Mouse (Mus musculus) spleen, adult 2 months (tissue): ENCODE measurements around the gene Kat6b. TPM values are rescaled to one million over a fixed set of nuclear protein-coding genes. Genes with fewer than 3 reads are reported as not detected.

Source experiments
- DNase-seq, 2 experiments: peaks; one replicate each; pipeline versions ENCODE4 v3.0.0 to v3.0.0-alpha.2; 2012 to 2021; ENCODE audit warnings: low spot score in 2 of 2, low read depth in 1 of 2
- H3K27ac ChIP-seq: fragments of 200-500 bp; 2 replicates; pipeline ENCODE4 v1.5.1; 2012; ENCODE audit warnings: low read length, inconsistent platforms; ENCODE audit not compliant: insufficient read depth
- H3K27me3 ChIP-seq: fragments of 200-500 bp; 2 replicates; pipeline ENCODE4 v1.6.1; 2012; ENCODE audit warnings: mild to moderate bottlenecking, moderate library complexity, low read length, inconsistent platforms; ENCODE audit not compliant: control insufficient read depth, insufficient read depth
- H3K36me3 ChIP-seq: fragments of 200-500 bp; 2 replicates; pipeline ENCODE4 v1.6.1; 2012; ENCODE audit warnings: mild to moderate bottlenecking, low read length, inconsistent platforms; ENCODE audit not compliant: control insufficient read depth, insufficient read depth
- H3K4me1 ChIP-seq: fragments of 200-500 bp; 2 replicates; pipeline ENCODE4 v1.6.1; 2011; ENCODE audit warnings: inconsistent platforms; ENCODE audit not compliant: control insufficient read depth, insufficient read depth, insufficient read length
- H3K4me3 ChIP-seq: fragments of 200-500 bp; 2 replicates; pipeline ENCODE4 v1.5.1; 2011; ENCODE audit warnings: mild to moderate bottlenecking, inconsistent platforms; ENCODE audit not compliant: insufficient read depth, insufficient read length; ENCODE audit errors: extremely low read depth
- CTCF ChIP-seq: fragments of 200-500 bp; IDR thresholded peaks from 2 replicates; pipeline ENCODE4 v1.5.1; 2011; ENCODE audit warnings: mild to moderate bottlenecking, inconsistent platforms; ENCODE audit not compliant: insufficient read depth, insufficient read length, insufficient replicate concordance; ENCODE audit errors: extremely low read depth
- POLR2A ChIP-seq: fragments of 200-500 bp; IDR thresholded peaks from 2 replicates; pipeline ENCODE4 v1.6.1; 2011; ENCODE audit warnings: low read depth, low read length, inconsistent platforms
- WGBS: fragments of 180-500 bp; shearing (Covaris S2); methylation state at CpG from one replicate; pipeline ENCODE4 v1.1.7; 2018; 5-methylcytosine and 5-hydroxymethylcytosine counted together
- polyA plus RNA-seq: library from polyadenylated mRNA; depleted of rRNA; stranded (reverse); fragments of >200 nt; gene quantifications from 2 replicates; pipeline ENCODE4 v1.2.3, GENCODE M21; 2012

The Kat6b gene
- polyA plus RNA-seq, 1 experiment = 6.1 TPM

DNA sequence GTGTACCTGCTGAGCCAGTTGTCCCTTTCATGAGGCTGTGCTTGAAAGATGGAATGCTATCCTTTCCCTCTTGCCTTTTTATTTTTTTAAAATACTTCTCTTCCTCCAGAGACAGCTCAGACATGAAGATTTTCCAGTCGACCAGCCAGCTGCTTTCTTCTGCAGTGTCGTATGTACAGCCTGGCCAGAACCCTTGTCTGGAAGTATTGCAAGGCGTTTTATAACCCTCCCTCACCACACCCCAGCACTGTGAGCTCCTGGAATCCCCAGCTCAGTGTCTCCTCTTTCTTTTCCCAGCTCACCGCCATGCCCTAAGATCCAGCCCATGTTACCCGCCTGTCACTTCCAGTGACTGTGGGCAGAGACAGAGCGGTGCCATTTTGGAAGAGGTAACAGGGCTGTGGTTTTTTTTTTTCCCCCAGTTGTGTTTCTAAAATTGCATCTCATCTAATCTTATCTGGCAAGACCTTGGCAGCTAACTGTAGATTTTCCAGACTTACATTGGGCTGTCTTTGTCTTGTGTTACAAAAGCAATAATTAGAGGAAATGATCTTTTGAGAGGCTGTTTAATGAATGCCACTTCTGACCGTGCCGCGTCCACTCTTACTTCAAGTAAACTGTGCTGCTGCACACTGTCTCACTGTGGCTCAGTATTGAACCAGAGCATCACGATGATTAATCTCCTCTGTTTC is 77.4 kb downstream of the Kat6b start:
- no peak for DNase-seq
- WGBS = 74% methylated on average over 10 of the region's 10 CpGs
- TF ChIP-seq POLR2A (no peak), CTCF (no peak)
- Histone ChIP-seq H3K27me3 (no peaks in the 10 kb centered on the region), H3K27ac (no peak overlapping the region), H3K4me1 (no peaks in the 10 kb centered on the region), H3K36me3 (no peaks in the 10 kb centered on the region), H3K4me3 (no peak overlapping the region)

DNA sequence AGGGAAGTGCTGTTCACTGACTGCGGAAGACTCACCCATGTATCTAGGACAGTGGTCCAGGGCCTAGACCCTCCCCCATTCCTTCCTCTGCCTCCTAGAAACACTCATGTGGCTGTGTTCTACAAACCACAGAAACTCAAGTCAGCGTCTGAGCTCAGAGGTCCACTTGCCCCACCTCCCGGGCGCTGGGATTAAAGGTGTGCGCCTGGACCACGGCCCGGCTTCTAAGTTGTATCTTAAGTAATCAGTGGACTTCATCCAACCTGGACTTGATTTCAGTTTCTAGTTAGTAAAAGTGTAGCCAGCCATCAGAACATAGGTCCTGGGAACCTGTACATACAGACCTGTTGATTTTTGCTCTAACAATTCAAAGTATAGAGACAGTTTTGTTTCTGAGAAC is 78.2 kb downstream of the Kat6b start:
- Histone ChIP-seq H3K27ac (no peak overlapping the region), H3K4me3 (no peak overlapping the region), H3K36me3 (no peaks in the 10 kb centered on the region), H3K4me1 (no peaks in the 10 kb centered on the region), H3K27me3 (no peaks in the 10 kb centered on the region)
- 73% methylated on average over 7 of the region's 7 CpGs for WGBS
- no peak for TF ChIP-seq POLR2A
- no peak for TF ChIP-seq CTCF
- no peak for DNase-seq

DNA sequence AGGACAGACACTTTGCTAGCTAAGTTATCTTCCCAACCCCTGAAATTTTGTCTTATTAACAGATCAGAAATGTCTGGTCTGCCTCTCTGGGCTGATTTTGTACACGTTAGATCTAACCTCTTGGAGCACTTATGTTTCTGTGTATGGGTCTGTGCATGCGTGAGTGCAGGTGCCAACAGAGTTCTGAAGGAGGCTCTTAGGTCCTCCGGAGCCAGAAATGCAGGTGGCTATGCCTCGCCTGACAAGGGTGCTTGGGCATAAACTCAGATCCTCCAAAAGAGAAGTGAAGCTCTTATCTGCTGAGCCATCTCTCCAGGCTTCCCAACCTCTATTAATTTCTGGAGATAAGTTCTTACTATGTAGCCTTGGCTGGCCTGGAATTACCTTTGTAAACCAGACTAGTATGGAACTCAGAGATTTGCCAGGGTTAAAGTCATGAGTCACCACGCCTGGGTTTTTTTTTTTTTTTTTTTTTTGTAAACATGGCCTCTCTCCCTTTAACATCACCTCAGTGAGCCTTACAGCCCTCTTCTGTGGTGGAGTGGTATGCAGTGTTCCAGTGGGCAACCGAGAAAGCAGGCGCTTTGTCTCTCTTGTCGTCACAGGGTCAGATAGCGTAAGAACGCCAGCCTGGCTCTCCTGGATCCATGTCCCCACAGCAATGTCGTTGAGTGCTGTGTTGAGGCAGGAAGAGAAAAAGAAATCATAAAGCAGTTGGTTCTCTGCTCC is 79.4 kb downstream of the Kat6b start:
- no peak for TF ChIP-seq CTCF
- no peak for TF ChIP-seq POLR2A
- no peaks in the 10 kb centered on the region for H3K36me3 ChIP-seq
- no peaks in the 10 kb centered on the region for H3K4me1 ChIP-seq
- H3K27me3 ChIP-seq = no peaks in the 10 kb centered on the region
- DNase-seq = no peak
- no peak overlapping the region for H3K4me3 ChIP-seq
- 88% methylated on average over 11 of the region's 11 CpGs for WGBS
- no peak overlapping the region for H3K27ac ChIP-seq

DNA sequence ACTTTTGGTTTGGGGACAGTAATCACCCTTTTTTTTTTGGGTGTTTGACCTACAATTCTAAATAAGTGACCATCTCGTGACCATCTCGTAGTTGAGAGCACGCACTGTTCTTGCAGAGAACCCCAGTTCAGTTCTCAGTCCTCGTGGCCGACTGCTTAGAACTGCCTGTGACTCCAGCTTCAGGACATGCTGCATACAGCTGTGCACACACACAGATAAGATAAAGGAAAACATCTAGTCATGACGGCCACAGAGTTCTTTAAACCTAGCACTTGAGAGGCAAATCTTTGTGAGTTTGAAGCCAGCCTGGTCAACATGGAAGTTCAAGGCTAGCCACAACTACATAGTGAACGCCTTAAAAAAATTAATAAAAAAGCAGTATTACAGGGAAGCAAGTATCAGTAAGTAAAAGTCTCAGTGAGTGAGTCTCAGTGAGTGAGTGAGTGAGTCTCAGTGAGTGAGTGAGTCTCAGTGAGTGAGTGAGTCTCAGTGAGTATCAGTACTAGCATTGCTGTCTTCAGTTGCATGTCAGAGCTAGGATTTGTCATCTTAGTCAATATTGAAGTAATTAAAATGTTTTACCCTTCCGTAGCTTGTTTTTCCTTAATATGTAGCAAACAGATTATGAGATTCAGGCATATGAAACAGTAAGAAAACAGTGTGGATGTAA is 80.3 kb downstream of the Kat6b start:
- DNase-seq = no peak
- WGBS = 74% methylated on average over 8 of the region's 8 CpGs
- TF ChIP-seq CTCF = no peak

DNA sequence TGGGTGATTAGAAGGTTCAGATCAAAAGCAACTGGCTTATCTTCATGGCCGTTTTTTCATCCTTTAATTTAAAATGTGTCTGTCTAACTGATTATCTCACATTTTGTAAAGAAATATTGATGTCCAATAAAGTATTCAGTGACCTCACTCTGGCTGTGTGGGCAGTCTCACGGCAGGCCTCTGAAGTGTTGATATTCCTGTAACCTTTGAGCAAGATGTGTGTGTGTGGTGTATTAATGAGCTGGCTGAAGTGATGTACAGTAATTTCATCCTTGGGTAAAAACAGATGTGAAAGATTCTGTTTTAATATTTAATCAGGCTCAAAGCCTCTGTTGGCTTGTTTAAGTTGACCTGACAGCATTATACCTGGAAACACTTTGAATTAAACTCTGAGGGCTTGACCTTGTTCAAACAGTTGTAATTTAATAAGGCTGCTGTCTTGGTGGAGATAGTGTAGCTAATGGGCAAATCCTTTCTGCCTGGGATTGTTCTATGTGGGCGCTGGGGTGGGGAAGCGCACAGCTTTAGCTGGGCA is 82.4 kb downstream of the Kat6b start:
- 94% methylated on average over 4 of the region's 4 CpGs for WGBS
- TF ChIP-seq POLR2A (no peak), CTCF (no peak)
- H3K4me1 ChIP-seq = no peaks in the 10 kb centered on the region
- no peak overlapping the region for H3K4me3 ChIP-seq
- no peak for DNase-seq
- no peaks in the 10 kb centered on the region for H3K27me3 ChIP-seq
- H3K36me3 ChIP-seq = no peaks in the 10 kb centered on the region
- H3K27ac ChIP-seq = no peak overlapping the region

More for the DNA sequence above, 80.3 kb downstream of the Kat6b start:
- no peak overlapping the region for H3K27ac ChIP-seq
- H3K4me1 ChIP-seq = no peaks in the 10 kb centered on the region
- no peak overlapping the region for H3K4me3 ChIP-seq
- no peaks in the 10 kb centered on the region for H3K27me3 ChIP-seq
- no peaks in the 10 kb centered on the region for H3K36me3 ChIP-seq

DNA sequence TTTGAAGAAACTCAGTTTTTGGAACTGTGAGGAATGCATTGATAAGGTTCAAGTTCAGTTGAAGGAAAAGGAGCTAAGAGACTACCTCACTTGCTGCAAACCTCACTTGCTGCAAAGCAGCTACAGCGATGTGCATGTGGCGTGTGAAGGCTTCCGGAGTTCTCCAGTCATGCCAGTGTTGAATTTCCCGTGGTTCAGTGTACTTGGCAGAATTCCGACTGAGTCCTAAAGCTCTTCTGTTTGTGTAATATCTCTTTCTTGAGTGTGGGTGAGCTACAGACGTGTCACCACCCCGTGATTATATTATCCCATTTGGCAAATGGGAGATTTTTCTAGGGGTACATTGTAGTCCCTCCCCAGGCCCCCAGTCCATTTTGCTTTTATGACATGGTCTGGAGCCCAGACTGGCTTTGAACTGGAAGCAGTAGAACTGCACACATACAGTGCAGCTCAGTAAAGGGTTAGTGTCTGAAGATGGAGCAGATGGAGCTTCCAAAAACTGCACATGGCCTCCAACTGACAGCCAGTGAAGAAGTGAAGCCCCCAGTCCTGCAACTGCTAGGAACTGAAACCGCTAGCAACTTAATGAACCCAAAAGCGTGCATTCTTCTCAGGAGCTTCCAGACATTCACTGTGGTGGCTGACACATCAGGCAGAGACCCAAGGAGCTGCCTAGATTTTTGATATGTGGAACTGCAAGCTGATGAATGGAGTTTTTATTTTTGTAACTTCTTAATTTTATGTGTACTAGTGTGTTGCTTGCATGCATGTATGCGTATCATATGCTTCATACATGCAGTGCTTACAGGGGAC is 84.5 kb downstream of the Kat6b start:
- Histone ChIP-seq H3K36me3 (no peaks in the 10 kb centered on the region), H3K4me3 (no peak overlapping the region), H3K27me3 (no peaks in the 10 kb centered on the region), H3K27ac (no peak overlapping the region), H3K4me1 (no peaks in the 10 kb centered on the region)
- TF ChIP-seq CTCF = no peak
- DNase-seq = no peak
- 89% methylated on average over 10 of the region's 10 CpGs for WGBS
